Mouse (Mus musculus) adrenal gland, adult (tissue): ENCODE results near the gene Otud5.
"Not testable (repeated sequence)": the region's sequence is repeated elsewhere in the genome, so short reads cannot be mapped to it uniquely, and the experiment has no call there.

ENCODE experiments used
- DNase-seq, 2 experiments: peaks; one replicate each; pipeline ENCODE4 v3.0.0; 2022 to 2023; ENCODE audit warnings: low spot score in 1 of 2; ENCODE audit not compliant: inconsistent age in 2 of 2

Gene Otud5

DNA sequence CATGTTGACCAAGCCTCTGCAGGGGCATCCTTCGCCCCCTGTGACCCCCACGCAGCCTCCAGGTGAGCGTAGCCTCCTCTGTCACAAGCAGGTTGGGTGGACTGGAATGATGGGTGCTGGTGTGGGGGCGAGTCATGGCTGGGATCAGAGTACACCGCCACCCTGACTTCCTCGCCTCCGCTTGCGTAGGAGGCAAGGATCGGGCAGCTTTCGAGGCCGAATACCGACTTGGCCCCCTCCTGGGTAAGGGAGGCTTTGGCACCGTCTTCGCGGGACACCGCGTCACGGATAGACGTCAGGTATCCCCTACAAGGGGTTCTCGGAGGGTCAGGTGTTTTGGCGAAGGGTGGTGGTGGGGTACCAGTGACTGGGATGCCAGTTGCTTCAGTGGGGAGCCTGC is 37.3 kb downstream of the Otud5 start:
- peak; percentile 36 to 73 for DNase-seq

DNA sequence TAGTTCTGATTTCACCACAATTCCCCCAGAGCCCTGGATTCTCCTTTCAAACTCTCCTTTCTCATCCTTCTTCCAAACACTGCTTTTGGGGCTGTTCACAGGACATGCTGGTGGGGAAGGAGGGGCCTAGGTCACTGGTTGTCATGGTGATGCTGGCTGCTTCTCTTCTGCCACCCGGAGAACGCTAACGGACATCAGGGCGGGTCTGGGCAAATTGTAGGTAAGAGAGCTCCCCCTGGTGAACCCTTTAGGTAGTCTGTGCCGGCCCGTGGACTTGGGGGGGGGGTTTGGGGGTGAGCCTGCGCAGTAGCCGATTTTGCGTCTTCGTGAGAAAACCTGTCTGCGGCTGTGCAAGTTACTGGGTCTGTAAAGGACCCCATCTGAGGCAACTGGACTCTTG is 38.7 kb downstream of the Otud5 start:
- peak; percentile 73 to 84 for DNase-seq

DNA sequence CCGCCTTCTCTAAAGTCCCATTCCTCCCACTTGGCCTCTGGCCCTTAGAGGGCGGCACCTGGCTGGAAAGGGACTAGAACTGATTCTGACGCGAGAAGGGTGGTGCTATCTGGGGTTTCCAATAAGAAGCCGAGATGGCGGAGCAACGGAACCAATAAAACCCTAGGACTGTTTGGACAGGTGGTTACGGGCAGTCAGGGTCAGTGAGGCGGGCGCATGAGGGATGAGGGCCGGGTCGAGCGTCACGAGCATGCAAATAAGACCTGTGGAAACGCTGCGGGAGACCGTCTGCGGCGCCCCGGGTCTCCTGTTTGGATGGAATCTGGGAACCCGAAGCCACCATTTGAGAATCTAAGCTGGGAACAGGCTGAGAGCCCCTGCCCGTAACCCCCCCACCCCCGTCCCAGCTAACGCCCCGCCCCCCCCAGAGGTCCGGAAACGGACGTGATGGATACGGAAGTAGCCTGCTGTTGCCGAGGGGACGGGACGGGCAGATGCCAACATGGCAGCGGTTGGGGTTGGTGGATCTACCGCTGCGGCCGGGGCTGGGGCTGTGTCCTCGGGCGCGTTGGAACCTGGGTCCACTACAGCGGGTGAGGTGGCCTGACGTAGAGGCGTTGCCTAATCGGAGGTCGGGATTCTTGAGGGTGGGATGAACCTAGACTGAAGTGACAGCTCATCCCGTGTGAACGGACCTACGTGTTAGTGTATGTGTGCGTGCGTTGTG is 42.8 kb downstream of the Otud5 start, which contains the start of gene Slc35a2:
Gene Slc35a2, plus strand, starts transcription at position 188 of the 727 bp plus-strand sequence.
- DNase-seq = peak; percentile 91 to 96

DNA sequence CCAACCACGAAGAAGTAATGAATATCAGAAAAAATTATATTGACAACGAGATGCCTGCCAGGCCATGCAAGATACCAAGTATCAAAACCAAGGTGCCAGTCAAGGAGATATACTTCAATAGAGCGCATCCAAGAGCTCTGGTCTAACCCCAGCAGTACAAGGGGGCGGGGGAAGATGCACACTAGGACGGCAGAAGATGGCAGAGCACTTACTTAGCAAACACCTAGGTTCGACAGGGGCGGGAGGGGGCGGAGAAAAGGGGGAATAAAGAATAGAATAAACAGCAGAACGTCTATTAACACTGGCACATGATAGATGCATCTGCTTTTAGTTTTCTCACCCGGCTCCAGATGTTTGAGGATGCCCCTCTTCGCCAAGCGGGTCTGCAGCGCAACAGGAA is 57.0 kb downstream of the Otud5 start:
- DNase-seq = peak in 1 of 2 experiments; percentile 49

DNA sequence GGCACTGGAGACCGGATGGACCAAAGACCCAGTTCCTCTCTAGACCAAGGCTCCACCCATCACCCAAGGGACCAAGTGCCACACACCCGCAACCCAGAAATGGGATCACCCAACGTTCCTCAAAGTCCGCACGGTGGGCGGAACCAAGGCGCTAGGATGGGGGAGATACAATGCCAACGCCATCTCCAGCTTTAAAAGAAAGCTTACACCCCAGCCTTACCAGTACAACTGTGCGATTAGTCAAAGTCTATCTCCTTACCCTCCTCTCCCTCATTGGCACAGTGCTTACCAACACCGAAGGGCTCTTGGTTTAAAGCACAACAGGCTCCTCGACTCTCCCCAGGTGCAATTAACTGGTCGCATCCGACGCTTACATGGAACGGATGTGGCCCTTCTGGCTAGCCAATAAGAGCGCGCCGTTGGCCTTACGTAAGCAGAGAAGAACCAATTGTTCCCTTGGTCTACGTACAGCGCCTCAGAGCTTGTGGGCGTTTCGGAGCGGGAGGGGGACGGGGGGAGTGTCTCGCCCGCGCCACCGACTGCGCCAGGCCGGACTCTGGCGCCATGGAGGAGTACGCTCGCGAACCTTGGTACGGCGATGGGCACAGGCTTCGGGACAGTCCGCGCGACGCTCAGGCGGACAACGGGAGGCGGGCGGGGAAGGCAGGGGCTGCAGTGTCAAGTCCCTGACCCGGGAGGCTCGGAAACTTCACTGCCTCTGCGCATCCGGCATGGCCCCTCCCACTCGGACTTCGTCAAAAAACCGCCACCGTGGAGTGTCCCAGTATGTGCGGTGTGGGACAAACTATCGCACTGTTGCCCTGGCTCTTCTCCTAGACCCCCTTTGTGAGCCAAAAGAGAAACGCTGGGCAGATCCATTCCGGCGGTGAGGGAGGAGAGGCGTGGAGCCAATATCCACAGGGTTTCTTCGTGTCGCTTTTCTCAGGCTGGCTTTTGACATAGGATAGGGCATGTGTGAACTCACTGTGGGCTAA is 58.0 kb downstream of the Otud5 start, which contains the start of the genes Pqbp1 and Timm17b:
Gene Pqbp1, minus strand, starts transcription at position 390 of the 995 bp plus-strand sequence.
Gene Timm17b, plus strand, starts transcription at position 478 of the 995 bp plus-strand sequence.
- DNase-seq = peak; percentile 90 to 93

DNA sequence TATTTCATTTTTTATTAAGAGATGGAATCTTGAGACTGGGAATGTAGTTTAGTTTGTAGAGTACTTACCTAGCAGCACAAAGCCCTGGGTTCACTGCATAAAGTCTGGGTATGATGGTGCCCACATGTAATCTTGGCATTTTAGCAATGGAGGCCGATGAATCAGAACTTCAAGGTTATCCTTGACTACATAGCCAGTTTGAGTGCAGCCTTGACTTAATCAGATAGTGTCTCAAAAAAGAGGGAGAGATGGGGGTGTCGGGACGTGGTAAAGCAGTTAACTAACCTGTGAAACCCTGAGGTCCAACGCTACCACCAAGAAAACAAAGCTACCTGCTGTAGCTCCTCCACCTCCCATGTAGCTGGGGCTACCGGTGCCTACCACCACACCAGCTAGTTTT is 63.3 kb downstream of the Otud5 start:
- DNase-seq = peak; percentile 48 to 82

DNA sequence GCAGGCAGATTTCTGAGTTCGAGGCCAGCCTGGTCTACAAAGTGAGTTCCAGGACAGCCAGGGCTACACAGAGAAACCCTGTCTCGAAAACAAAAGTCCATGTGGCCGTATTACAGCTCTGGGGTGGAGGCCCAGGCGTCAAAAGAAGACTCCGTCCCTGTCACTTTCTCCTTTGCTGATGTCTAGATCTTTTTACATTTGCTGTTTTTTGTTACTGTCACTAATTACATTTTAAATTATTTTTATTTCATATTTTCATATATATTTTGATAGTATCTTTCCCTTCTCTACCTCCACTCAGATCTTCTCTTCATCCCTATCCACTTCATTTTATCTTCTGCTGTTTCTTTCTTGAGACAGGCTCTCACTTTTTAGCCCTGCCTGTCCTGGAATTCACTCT is 66.6 kb downstream of the Otud5 start, which contains the start of gene Gm10491:
Gene Gm10491, minus strand, starts transcription at position 101 of the 400 bp plus-strand sequence.
- no peak for DNase-seq

DNA sequence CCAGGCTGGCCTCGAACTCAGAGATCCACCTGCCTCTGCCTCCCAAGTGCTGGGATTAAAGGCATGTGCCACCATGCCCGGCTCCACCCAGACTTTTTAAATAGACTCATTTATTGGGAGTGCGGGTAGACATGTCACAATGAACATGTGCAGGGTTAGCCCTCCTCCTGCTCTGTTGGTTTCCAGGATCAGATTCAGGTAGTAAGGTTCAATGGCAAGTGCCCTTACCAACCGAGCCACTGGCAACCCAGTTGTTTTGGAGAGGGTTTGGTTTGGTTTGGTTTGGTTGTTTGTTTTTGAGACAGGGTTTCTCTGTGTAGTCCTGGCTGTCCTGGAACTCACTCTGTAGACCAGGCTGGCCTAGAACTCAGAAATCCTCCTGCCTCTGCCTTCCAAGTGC is 68.1 kb downstream of the Otud5 start, which contains the start of gene Gm10490:
Gene Gm10490, plus strand, starts transcription at position 301 of the 400 bp plus-strand sequence.
- DNase-seq = not testable (repeated sequence)

DNA sequence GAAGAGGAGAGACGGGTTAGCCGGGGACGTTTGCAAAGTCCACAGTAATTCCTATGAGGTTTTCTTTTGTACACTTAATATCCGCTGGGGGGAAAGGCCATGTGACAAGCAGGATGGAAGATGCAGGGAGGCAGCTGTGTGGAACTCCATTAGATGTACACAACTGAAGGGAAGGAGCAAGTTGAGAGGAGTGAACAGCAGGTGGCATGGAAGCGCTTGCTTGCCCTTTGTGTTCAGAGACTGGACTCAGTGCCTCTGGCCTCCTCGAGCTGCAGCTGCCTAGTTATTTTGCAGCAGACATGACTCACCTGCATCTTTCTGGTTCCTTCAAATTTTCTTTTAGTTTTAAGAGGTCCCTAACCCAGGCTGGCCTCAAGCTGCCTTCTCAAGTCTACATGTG is 69.3 kb downstream of the Otud5 start:
- DNase-seq = no peak

DNA sequence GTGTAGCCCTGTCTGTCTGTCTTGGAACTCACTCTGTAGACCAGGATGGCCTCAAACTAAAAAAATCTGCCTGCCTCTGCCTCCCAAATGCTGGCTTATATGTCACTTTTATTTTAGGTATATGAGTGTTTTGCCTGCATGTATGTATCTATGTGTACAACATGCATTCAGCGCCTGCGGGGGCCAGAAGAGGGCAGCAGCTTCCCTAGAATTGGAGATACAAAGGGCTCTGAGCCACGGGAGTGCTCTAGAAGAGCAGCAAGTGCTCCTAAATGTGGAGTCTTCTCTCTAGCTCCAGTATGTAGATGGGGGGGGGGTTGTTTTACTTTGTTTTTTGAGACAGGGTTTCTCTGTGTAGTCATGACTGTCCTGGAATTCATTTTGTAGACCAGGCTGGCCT is 74.5 kb downstream of the Otud5 start:
- peak; percentile 31 to 81 for DNase-seq

DNA sequence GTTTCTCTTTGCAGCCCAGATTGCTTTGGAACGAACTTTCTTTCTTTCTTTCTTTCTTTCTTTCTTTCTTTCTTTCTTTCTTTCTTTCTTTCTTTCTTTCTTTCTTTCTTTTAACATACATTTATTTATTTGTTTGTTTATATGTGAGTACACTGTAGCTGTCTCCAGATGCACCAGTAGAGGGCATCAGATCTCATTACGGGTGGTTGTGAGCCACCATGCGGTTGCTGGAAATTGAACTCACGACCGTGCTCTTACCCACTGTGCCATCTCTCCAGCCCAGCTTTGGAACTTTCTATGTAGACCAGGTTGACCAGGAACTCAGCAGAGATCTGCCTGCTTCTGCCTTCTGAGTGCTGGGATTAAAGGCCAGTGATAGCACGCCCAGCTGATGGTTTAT is 76.8 kb downstream of the Otud5 start:
- not testable (repeated sequence) for DNase-seq

DNA sequence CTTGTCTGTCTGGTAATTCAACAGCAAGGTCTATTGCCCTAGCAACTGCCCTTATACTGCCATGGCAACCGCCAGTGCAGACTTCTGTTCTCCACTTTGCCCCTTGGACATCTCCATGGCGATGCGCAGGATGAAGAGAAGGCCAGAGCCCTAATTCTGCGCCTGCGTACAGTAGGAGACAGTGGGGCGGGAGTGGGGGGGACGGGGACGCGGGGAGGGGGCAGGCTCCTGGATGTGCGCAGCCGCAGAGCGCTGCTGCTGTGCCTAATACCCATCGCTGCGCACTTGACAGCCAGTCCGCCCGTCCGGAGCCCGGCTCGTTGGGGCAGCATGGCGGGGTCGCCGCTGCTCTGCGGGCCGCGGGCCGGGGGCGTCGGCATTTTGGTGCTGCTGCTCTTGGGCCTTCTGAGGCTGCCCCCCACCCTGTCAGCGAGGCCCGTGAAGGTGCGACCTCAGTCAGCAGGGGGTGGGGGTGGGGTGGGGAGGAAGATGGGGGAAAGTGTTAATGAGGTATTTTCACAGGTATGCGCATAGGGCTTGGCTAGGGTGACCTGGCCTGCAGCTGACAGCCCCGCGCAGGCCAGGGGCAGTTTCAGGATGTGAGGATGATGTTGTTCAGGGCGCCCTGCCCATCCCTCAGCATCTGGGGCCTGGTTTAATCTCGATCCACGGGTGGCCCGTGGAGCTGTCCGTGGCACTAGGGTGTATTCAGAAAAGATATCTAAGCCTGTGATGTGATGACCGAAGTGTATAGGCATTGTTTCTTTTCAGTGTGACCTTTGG is 78.6 kb downstream of the Otud5 start, which contains the start of gene Pcsk1n:
Gene Pcsk1n, plus strand, starts transcription at position 222 of the 783 bp plus-strand sequence.
- peak in 1 of 2 experiments; percentile 44 for DNase-seq

DNA sequence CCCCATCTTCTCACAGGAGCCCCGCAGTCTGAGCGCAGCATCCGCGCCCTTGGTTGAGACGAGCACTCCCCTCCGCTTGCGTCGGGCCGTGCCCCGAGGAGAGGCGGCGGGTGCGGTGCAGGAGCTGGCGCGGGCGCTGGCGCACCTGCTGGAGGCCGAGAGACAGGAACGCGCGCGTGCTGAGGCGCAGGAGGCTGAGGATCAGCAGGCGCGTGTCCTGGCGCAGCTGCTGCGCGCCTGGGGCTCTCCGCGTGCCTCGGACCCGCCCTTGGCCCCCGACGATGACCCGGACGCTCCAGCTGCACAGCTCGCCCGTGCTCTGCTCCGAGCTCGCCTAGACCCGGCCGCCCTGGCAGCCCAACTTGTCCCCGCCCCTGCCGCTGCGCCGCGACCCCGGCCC is 80.9 kb downstream of the Otud5 start:
- no peak for DNase-seq
